Mouse (Mus musculus): ENCODE data around the gene Amn.

DNA sequence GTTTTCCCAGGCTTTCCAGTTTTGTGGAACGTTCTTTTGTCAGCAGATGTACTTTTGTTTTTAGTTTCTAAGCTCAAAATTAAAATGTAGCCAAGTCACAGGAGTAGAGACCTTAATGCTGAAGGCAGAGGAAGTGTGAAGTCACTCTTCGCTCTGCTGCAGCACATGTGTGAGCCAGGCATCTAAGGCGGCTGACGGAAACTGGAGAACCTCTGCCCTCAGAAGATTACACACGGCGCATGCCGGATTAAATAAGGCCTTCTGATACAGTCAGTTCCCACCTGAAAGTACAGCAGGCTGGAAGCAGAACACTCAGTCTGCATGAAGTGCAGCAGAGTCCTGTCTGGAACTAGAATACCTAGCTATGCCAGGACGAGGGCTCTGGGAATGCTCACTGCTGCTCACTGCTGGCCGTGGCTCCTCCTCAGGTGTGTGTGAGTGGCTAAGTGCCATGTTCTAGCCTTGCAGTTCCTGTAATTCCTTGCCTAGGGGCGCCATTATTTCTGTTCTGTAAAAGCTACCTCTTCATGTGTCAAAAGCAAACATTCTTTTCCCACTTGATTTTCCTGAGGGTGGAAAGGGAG, 45.6 kb upstream of the Amn start:
- TF ChIP-seq CTCF (IDR thresholded peaks at IDR 0.05; ENCODE audit: extremely low read depth, insufficient read depth, low read length), result no peak
- TF ChIP-seq POLR2A (IDR thresholded peaks at IDR 0.05; ENCODE audit: extremely low read depth, insufficient read depth, low read length), result no peak

Measured in cortical plate, adult 2 months (tissue).